Comparison of ENCODE assay signal across 22 mouse cellular contexts in the genomic region with DNA sequence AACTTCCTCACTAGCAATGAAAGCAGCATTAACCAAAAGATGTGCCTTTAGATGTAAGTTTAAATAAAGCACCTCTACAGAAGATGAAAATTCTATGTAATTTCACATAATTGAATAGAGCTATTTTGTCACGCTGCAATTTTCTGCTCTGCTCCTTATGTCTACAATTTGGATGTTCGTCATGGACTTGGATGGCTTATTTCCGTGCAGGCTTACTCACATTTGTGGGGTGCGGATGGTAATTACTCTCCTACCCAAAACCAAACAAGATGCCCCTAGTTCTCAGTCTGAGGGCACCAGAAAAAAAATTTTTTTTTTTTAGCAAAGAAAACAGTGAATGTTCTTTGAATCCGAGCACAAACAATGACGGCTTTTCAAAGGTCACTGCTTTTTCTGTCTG.
"Had no signal": no experiment of that assay in that cellular context is flagged by ENCODE, and none has a peak within 500 bp of the region (broad histone marks: within the 10 kb centered on the region; RNA-seq: fewer than 3 reads in every experiment).

No protein-coding gene starts in this region.

- ATAC-seq: hindbrain, embryonic 16.5 days; hindbrain, postnatal 0 days; inflammation-experienced regulatory T-cells, adult 6 months; intestine, embryonic 15.5 days; intestine, embryonic 16.5 days; intestine, postnatal 0 days had no signal

- DNase-seq: heart, postnatal 10 days; heart, postnatal 14 days; heart, postnatal 36 days; heart, postnatal 4 days; kidney, adult 11 months; kidney, adult 18-20 months; kidney, adult 2 months; kidney, adult 8-10 months; kidney, adult 9 months; kidney, postnatal 10 days; kidney, postnatal 14 days; kidney, postnatal 25 days; kidney, postnatal 36 days; kidney, postnatal 4 days; layer of hippocampus, adult 9-11 months; layer of hippocampus, postnatal 36 days had no signal
